Mouse (Mus musculus) neural tube, embryonic 14.5 days (tissue): ENCODE results near the gene Pigb. TPM values are rescaled to one million over a fixed set of nuclear protein-coding genes. Genes with fewer than 3 reads are reported as not detected.

ENCODE experiments used
- ATAC-seq: fragments of 200-750 bp; cut with Nextera tagmentation; 2 replicates; pipeline ENCODE4 v1.8.0; 2017; ENCODE audit warnings: low read depth, mild to moderate bottlenecking, moderate TSS enrichment, moderate library complexity
- H3K27ac ChIP-seq: fragments of 300-500 bp; sonication (generic); 2 replicates; pipeline ENCODE4 v1.5.1; 2014; ENCODE audit warnings: low read depth, mild to moderate bottlenecking, control low read depth, low read length, moderate library complexity, mixed read lengths
- H3K27me3 ChIP-seq: fragments of 300-500 bp; sonication (generic); 2 replicates; pipeline ENCODE4 v1.6.1; 2014; ENCODE audit warnings: low read length; ENCODE audit not compliant: control insufficient read depth, insufficient read depth
- H3K36me3 ChIP-seq: fragments of 300-500 bp; sonication (generic); 2 replicates; pipeline ENCODE4 v1.6.1; 2014; ENCODE audit warnings: low read length, mixed read lengths; ENCODE audit not compliant: control insufficient read depth, insufficient read depth
- H3K4me1 ChIP-seq: fragments of 300-500 bp; sonication (generic); 2 replicates; pipeline ENCODE4 v1.6.1; 2014; ENCODE audit warnings: low read length; ENCODE audit not compliant: control insufficient read depth, insufficient read depth
- H3K4me2 ChIP-seq: fragments of 300-500 bp; sonication (generic); 2 replicates; pipeline ENCODE4 v1.6.1; 2014; ENCODE audit warnings: mild to moderate bottlenecking, low read depth, low read length, control low read depth
- H3K4me3 ChIP-seq: fragments of 300-500 bp; sonication (generic); 2 replicates; pipeline ENCODE4 v1.5.1; 2014; ENCODE audit warnings: low read depth, low read length, control low read depth, mixed read lengths
- H3K9ac ChIP-seq: fragments of 300-500 bp; sonication (generic); replicated peaks from 2 replicates; pipeline ENCODE4 v1.6.1; 2014; ENCODE audit warnings: low read depth, mild to moderate bottlenecking, control low read depth, low read length, mixed read lengths
- H3K9me3 ChIP-seq: fragments of 300-500 bp; sonication (generic); 2 replicates; pipeline ENCODE4 v1.6.1; 2016; ENCODE audit warnings: low read length; ENCODE audit not compliant: control insufficient read depth
- WGBS: fragments of 180-500 bp; shearing (Covaris S2); extraction: QIAGEN DNeasy Blood & Tissue Kit; methylation state at CpG from one replicate; pipeline ENCODE4 v1.1.7; 2014; 5-methylcytosine and 5-hydroxymethylcytosine counted together
- polyA plus RNA-seq: library from polyadenylated mRNA; unstranded; fragments of >200 nt; fragmentation: Nextera tagmentation; extraction: Ambion mirVana; gene quantifications from 2 replicates; pipeline ENCODE4 v1.2.1, GENCODE M21; 2014

The Pigb gene
- polyA plus RNA-seq, 1 experiment from 2014 or later, result 16.4 TPM

- H3K9ac ChIP-seq, result no peak overlapping the region
- peaks cover 4% of the 10 kb centered on the region; the same call in 1 of the 2 replicates for H3K4me1 ChIP-seq
- H3K27ac ChIP-seq, result no peak overlapping the region
- H3K36me3 ChIP-seq, result no peaks in the 10 kb centered on the region
- H3K4me2 ChIP-seq, result no peak overlapping the region
- WGBS, result 94% methylated on average over 2 of the region's 2 CpGs
- H3K27me3 ChIP-seq, result no peaks in the 10 kb centered on the region
- no peak for ATAC-seq
- no peak overlapping the region for H3K4me3 ChIP-seq
- no peaks in the 10 kb centered on the region for H3K9me3 ChIP-seq
These were observed 48.8 kb downstream of the Pigb start for GRCm38 (mm10) chr9:72991420-72991819.

- whole genome bisulfite sequencing, result 89% methylated on average over 5 of the region's 5 CpGs
These were observed 51.5 kb downstream of the Pigb start for GRCm38 (mm10) chr9:72988706-72989105.

GRCm38 (mm10) chr9:72987703-72988102 is 52.5 kb downstream of the Pigb start:
- ATAC-seq, result no peak
- 76% methylated on average over 3 of the region's 3 CpGs for WGBS
- peaks cover 12% of the 10 kb centered on the region for H3K4me1 ChIP-seq
- H3K4me3 ChIP-seq, result no peak overlapping the region
- no peaks in the 10 kb centered on the region for H3K9me3 ChIP-seq
- H3K27me3 ChIP-seq, result no peaks in the 10 kb centered on the region
- no peak overlapping the region for H3K27ac ChIP-seq
- H3K36me3 ChIP-seq, result no peaks in the 10 kb centered on the region
- no peak overlapping the region for H3K4me2 ChIP-seq
- no peak overlapping the region for H3K9ac ChIP-seq

More at GRCm38 (mm10) chr9:72988706-72989105, 51.5 kb downstream of the Pigb start:
- Histone ChIP-seq H3K36me3 (no peaks in the 10 kb centered on the region), H3K27ac (no peak overlapping the region), H3K9me3 (no peaks in the 10 kb centered on the region), H3K9ac (no peak overlapping the region), H3K4me1 (peaks cover 12% of the 10 kb centered on the region), H3K27me3 (no peaks in the 10 kb centered on the region), H3K4me2 (no peak overlapping the region), H3K4me3 (no peak overlapping the region)
- ATAC-seq, result no peak

- Histone ChIP-seq H3K4me1 (peaks cover 12% of the 10 kb centered on the region), H3K4me2 (peak within 1 kb of the TSS; percentile 71), H3K36me3 (no peaks in the 10 kb centered on the region), H3K27me3 (no peaks in the 10 kb centered on the region), H3K4me3 (peak within 1 kb of the TSS; percentile 87), H3K9me3 (no peaks in the 10 kb centered on the region), H3K9ac (peak within 1 kb of the TSS; percentile 87), H3K27ac (peak within 1 kb of the TSS; percentile 85)
- ATAC-seq, result peak; percentile 100
- under 1% methylated on average over 87 of the region's 88 CpGs for WGBS
These were observed 54.6 kb downstream of the Pigb start, which contains the start of the genes Ccpg1os and Ccpg1 for GRCm38 (mm10) chr9:72985250-72986220. Gene Ccpg1os, minus strand, starts transcription at chr9:72985382. Gene Ccpg1, plus strand, starts transcription at chr9:72985429.

- H3K27me3 ChIP-seq, result no peaks in the 10 kb centered on the region
- H3K36me3 ChIP-seq, result no peaks in the 10 kb centered on the region
- H3K4me1 ChIP-seq, result peaks cover 12% of the 10 kb centered on the region
- 74% methylated on average over 2 of the region's 2 CpGs for WGBS
- H3K9ac ChIP-seq, result no peak overlapping the region
- H3K27ac ChIP-seq, result no peak overlapping the region
- H3K4me2 ChIP-seq, result no peak overlapping the region
- no peak for ATAC-seq
- no peak overlapping the region for H3K4me3 ChIP-seq
- no peaks in the 10 kb centered on the region for H3K9me3 ChIP-seq
These were observed 57.1 kb downstream of the Pigb start for GRCm38 (mm10) chr9:72983066-72983465.

- Histone ChIP-seq H3K9ac (no peak overlapping the region), H3K36me3 (no peaks in the 10 kb centered on the region), H3K9me3 (no peaks in the 10 kb centered on the region), H3K4me3 (no peak overlapping the region), H3K4me2 (no peak overlapping the region), H3K27ac (no peak overlapping the region), H3K27me3 (no peaks in the 10 kb centered on the region), H3K4me1 (no peaks in the 10 kb centered on the region)
- WGBS, result 96% methylated on average over 1 of the region's 1 CpGs
- no peak for ATAC-seq
These were observed 64.9 kb downstream of the Pigb start for GRCm38 (mm10) chr9:72975242-72975641.

GRCm38 (mm10) chr9:72974734-72975133 is 65.4 kb downstream of the Pigb start:
- no peak for ATAC-seq
- Histone ChIP-seq H3K4me2 (no peak overlapping the region), H3K9ac (no peak overlapping the region), H3K36me3 (no peaks in the 10 kb centered on the region), H3K27me3 (no peaks in the 10 kb centered on the region), H3K9me3 (no peaks in the 10 kb centered on the region), H3K4me1 (no peaks in the 10 kb centered on the region), H3K27ac (no peak overlapping the region), H3K4me3 (no peak overlapping the region)
- WGBS, result 88% methylated on average over 5 of the region's 5 CpGs

GRCm38 (mm10) chr9:72972984-72973383 is 67.2 kb downstream of the Pigb start:
- H3K4me1 ChIP-seq, result no peaks in the 10 kb centered on the region
- no peak overlapping the region for H3K9ac ChIP-seq
- ATAC-seq, result no peak
- H3K4me3 ChIP-seq, result no peak overlapping the region
- H3K36me3 ChIP-seq, result no peaks in the 10 kb centered on the region
- no peak overlapping the region for H3K27ac ChIP-seq
- H3K4me2 ChIP-seq, result no peak overlapping the region
- no peaks in the 10 kb centered on the region for H3K27me3 ChIP-seq
- H3K9me3 ChIP-seq, result no peaks in the 10 kb centered on the region

GRCm38 (mm10) chr9:72972435-72972834 is 67.7 kb downstream of the Pigb start:
- Histone ChIP-seq H3K4me1 (no peaks in the 10 kb centered on the region), H3K36me3 (no peaks in the 10 kb centered on the region), H3K9ac (no peak overlapping the region), H3K27me3 (no peaks in the 10 kb centered on the region), H3K4me3 (no peak overlapping the region), H3K27ac (no peak overlapping the region), H3K4me2 (no peak overlapping the region), H3K9me3 (no peaks in the 10 kb centered on the region)
- no peak for ATAC-seq
- 87% methylated on average over 5 of the region's 5 CpGs for WGBS
